Mouse (Mus musculus) heart, postnatal 14 days (tissue): ENCODE results near the gene Pcsk1n. TPM values are rescaled to one million over a fixed set of nuclear protein-coding genes. Genes with fewer than 3 reads are reported as not detected.
"Not testable (repeated sequence)": the region's sequence is repeated elsewhere in the genome, so short reads cannot be mapped to it uniquely, and the experiment has no call there.

Experiments
- DNase-seq, 2 experiments: peaks; one replicate each; pipeline ENCODE4 v3.0.0; 2021 to 2022
- intact Hi-C: fragments of 180-260 bp; cut with DNase I; formaldehyde crosslinking; loops from one replicate; pipeline ENCODE4 v1.15.1; 2025
- long read RNA-seq, 2 experiments: library from polyadenylated mRNA; stranded (forward); transcript quantifications; one replicate each; pipeline ENCODE4 v2.0.0; 2021
- total RNA-seq, 2 experiments: library from RNA; stranded (reverse); gene quantifications; 2 replicates each; pipeline ENCODE4 v1.2.3; 2021

Pcsk1n gene
- not detected for total RNA-seq
- long read RNA-seq, experiment 1 = 0 reads
- long read RNA-seq, experiment 2 = 0 reads

DNA sequence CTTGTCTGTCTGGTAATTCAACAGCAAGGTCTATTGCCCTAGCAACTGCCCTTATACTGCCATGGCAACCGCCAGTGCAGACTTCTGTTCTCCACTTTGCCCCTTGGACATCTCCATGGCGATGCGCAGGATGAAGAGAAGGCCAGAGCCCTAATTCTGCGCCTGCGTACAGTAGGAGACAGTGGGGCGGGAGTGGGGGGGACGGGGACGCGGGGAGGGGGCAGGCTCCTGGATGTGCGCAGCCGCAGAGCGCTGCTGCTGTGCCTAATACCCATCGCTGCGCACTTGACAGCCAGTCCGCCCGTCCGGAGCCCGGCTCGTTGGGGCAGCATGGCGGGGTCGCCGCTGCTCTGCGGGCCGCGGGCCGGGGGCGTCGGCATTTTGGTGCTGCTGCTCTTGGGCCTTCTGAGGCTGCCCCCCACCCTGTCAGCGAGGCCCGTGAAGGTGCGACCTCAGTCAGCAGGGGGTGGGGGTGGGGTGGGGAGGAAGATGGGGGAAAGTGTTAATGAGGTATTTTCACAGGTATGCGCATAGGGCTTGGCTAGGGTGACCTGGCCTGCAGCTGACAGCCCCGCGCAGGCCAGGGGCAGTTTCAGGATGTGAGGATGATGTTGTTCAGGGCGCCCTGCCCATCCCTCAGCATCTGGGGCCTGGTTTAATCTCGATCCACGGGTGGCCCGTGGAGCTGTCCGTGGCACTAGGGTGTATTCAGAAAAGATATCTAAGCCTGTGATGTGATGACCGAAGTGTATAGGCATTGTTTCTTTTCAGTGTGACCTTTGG is at the start of gene Pcsk1n:
Pcsk1n (plus strand) TSS at position 222 of the 783 bp plus-strand sequence.
- intact Hi-C loops = loop anchor here (10.0 kb wide), 1 partner anchor 205 kb away; no protein-coding TSS in a partner anchor
- no peak for DNase-seq

DNA sequence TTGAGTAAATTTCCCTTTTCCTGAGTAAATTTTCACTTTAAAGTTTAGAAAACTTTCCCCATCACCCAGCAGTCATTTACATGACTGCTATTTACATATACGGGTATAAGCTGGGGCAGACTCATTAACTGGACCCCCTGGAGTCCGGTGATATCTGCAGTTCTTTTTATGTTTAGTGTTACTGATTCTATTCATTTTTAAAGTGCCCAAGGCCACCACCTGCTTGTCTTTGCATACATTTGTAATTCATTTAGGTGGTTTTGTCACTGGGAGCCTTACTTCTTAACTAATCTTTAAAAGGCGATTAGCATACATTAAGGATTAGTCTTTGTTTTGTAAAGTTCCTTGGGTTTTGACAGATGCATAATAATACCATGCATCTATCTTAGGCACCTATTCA is 49.8 kb upstream of the Pcsk1n start:
- intact Hi-C loops = no loop called here
- DNase-seq = no peak

- peak; percentile 68 to 77 for DNase-seq
Measured at GRCm38 (mm10) chrX:7878007-7878419, 41.6 kb upstream of the Pcsk1n start, which contains the start of gene Pim2. Gene Pim2, plus strand, starts transcription at chrX:7878262.

DNA sequence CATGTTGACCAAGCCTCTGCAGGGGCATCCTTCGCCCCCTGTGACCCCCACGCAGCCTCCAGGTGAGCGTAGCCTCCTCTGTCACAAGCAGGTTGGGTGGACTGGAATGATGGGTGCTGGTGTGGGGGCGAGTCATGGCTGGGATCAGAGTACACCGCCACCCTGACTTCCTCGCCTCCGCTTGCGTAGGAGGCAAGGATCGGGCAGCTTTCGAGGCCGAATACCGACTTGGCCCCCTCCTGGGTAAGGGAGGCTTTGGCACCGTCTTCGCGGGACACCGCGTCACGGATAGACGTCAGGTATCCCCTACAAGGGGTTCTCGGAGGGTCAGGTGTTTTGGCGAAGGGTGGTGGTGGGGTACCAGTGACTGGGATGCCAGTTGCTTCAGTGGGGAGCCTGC is 41.1 kb upstream of the Pcsk1n start:
- DNase-seq = peak in 1 of 2 experiments; percentile 2
- intact Hi-C loops = loop anchor here (5.0 kb wide), 1 partner anchor 36 kb away; the partner anchor contains the start of gene Otud5

More at GRCm38 (mm10) chrX:7878007-7878419, 41.6 kb upstream of the Pcsk1n start, which contains the start of gene Pim2:
- intact Hi-C loops = loop anchor here (5.0 kb wide), 1 partner anchor 36 kb away; the partner anchor contains the start of gene Otud5

DNA sequence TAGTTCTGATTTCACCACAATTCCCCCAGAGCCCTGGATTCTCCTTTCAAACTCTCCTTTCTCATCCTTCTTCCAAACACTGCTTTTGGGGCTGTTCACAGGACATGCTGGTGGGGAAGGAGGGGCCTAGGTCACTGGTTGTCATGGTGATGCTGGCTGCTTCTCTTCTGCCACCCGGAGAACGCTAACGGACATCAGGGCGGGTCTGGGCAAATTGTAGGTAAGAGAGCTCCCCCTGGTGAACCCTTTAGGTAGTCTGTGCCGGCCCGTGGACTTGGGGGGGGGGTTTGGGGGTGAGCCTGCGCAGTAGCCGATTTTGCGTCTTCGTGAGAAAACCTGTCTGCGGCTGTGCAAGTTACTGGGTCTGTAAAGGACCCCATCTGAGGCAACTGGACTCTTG is 39.8 kb upstream of the Pcsk1n start:
- intact Hi-C loops = loop anchor here (5.0 kb wide), 1 partner anchor 38 kb away; the partner anchor contains the start of gene Otud5
- DNase-seq = peak; percentile 36 to 61

GRCm38 (mm10) chrX:7883841-7884567 is 35.6 kb upstream of the Pcsk1n start, which contains the start of gene Slc35a2:
Gene Slc35a2, plus strand, starts transcription at chrX:7884028.
- intact Hi-C loops = no loop called here
- peak; percentile 81 to 88 for DNase-seq

GRCm38 (mm10) chrX:7898211-7898610 is 21.4 kb upstream of the Pcsk1n start:
- intact Hi-C loops = no loop called here
- no peak for DNase-seq

- intact Hi-C loops = no loop called here
- DNase-seq = peak; percentile 83
Measured at GRCm38 (mm10) chrX:7898880-7899874, 20.4 kb upstream of the Pcsk1n start, which contains the start of the genes Pqbp1 and Timm17b. Gene Pqbp1, minus strand, starts transcription at chrX:7899269. Gene Timm17b, plus strand, starts transcription at chrX:7899357.

DNA sequence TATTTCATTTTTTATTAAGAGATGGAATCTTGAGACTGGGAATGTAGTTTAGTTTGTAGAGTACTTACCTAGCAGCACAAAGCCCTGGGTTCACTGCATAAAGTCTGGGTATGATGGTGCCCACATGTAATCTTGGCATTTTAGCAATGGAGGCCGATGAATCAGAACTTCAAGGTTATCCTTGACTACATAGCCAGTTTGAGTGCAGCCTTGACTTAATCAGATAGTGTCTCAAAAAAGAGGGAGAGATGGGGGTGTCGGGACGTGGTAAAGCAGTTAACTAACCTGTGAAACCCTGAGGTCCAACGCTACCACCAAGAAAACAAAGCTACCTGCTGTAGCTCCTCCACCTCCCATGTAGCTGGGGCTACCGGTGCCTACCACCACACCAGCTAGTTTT is 15.2 kb upstream of the Pcsk1n start:
- intact Hi-C loops = loop anchor here (5.0 kb wide), 1 partner anchor 43 kb away; the partner anchor contains the start of gene Hdac6
- DNase-seq = no peak

DNA sequence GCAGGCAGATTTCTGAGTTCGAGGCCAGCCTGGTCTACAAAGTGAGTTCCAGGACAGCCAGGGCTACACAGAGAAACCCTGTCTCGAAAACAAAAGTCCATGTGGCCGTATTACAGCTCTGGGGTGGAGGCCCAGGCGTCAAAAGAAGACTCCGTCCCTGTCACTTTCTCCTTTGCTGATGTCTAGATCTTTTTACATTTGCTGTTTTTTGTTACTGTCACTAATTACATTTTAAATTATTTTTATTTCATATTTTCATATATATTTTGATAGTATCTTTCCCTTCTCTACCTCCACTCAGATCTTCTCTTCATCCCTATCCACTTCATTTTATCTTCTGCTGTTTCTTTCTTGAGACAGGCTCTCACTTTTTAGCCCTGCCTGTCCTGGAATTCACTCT is 11.9 kb upstream of the Pcsk1n start, which contains the start of gene Gm10491:
Gm10491 (minus strand) TSS at position 101 of the 400 bp plus-strand sequence.
- DNase-seq = no peak
- intact Hi-C loops = no loop called here

GRCm38 (mm10) chrX:7909242-7909641 is 10.4 kb upstream of the Pcsk1n start, which contains the start of gene Gm10490:
Gene Gm10490, plus strand, starts transcription at chrX:7909542.
- DNase-seq, intact Hi-C loops: not testable (repeated sequence)

DNA sequence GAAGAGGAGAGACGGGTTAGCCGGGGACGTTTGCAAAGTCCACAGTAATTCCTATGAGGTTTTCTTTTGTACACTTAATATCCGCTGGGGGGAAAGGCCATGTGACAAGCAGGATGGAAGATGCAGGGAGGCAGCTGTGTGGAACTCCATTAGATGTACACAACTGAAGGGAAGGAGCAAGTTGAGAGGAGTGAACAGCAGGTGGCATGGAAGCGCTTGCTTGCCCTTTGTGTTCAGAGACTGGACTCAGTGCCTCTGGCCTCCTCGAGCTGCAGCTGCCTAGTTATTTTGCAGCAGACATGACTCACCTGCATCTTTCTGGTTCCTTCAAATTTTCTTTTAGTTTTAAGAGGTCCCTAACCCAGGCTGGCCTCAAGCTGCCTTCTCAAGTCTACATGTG is 9.1 kb upstream of the Pcsk1n start:
- intact Hi-C loops = loop anchor here (10.0 kb wide), 1 partner anchor 214 kb away; no protein-coding TSS in a partner anchor
- no peak for DNase-seq

DNA sequence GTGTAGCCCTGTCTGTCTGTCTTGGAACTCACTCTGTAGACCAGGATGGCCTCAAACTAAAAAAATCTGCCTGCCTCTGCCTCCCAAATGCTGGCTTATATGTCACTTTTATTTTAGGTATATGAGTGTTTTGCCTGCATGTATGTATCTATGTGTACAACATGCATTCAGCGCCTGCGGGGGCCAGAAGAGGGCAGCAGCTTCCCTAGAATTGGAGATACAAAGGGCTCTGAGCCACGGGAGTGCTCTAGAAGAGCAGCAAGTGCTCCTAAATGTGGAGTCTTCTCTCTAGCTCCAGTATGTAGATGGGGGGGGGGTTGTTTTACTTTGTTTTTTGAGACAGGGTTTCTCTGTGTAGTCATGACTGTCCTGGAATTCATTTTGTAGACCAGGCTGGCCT is 4.0 kb upstream of the Pcsk1n start:
- DNase-seq = peak in 1 of 2 experiments; percentile 43
- intact Hi-C loops = loop anchor here (10.0 kb wide), 1 partner anchor 209 kb away; no protein-coding TSS in a partner anchor

GRCm38 (mm10) chrX:7917960-7918359 is 1.7 kb upstream of the Pcsk1n start:
- intact Hi-C loops = loop anchor here (10.0 kb wide), 1 partner anchor 207 kb away; no protein-coding TSS in a partner anchor
- not testable (repeated sequence) for DNase-seq

- DNase-seq = peak; percentile 3 to 5
- intact Hi-C loops = no loop called here
Measured at GRCm38 (mm10) chrX:7922032-7922431, 2.4 kb downstream of the Pcsk1n start.

- intact Hi-C loops = no loop called here
- no peak for DNase-seq
Measured at GRCm38 (mm10) chrX:7926266-7926665, 6.6 kb downstream of the Pcsk1n start.

- DNase-seq = no peak
- intact Hi-C loops = no loop called here
Measured at GRCm38 (mm10) chrX:7927116-7927515, 7.5 kb downstream of the Pcsk1n start.

DNA sequence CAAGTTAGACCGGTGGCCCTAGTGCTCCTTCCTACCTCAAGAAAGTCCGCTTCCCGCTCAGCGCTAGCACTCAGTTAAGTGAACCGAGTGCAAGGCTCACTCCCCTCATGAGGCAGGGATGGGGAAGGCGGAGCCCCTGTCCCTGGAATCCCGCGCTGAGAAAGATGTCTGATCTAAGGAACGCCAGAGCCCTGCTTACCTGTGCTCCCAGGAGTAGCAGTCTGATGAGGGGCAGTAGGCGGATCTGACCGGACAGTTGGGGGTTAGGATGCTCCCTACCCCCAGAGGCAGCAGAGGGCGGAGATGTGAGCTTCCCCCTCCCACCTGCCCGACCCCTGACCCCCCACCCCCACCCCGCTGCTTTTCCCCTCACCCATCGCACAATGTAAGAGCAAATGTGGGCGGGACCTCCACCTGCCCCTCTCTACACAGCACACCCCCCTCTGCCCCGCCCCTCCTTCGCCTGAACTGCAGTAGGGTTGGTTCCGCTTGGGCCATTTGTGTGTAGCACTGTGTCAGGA is 8.7 kb downstream of the Pcsk1n start, which contains the start of gene Eras:
Eras (minus strand) TSS at position 338 of the 521 bp plus-strand sequence.
- intact Hi-C loops = no loop called here
- no peak for DNase-seq

DNA sequence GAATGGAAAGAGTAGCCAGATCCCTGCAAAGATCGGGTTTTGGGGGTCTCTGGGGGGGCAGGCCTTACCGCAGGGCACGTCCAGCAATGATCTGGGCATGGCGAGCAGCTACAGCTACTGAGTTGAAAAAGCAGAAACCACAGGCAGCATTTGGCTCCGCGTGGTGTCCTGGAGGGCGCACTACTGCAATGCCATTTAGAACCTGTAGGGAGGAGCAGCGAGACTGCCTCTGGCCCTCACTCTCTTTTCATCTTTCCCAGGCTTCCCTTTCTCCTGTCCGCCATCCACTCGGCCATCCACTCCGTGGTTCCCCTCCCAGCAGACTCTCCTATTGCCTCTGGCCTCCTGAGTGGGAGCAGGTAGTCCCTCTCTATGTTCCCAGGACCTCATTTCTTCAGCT is 17.3 kb downstream of the Pcsk1n start:
- no peak for DNase-seq
- intact Hi-C loops = no loop called here
